Mouse (Mus musculus) neural tube, postnatal 0 days (tissue): ENCODE results near the gene Ttc37. TPM values are rescaled to one million over a fixed set of nuclear protein-coding genes. Genes with fewer than 3 reads are reported as not detected.

Experiments
- polyA plus RNA-seq: library from polyadenylated mRNA; unstranded; fragments of >200 nt; fragmentation: Nextera tagmentation; extraction: Ambion mirVana; gene quantifications from 2 replicates; pipeline ENCODE4 v1.2.1, GENCODE M21; 2015

Gene Ttc37
- polyA plus RNA-seq, result 7.3 and 7.7 TPM in 2 replicates

DNA sequence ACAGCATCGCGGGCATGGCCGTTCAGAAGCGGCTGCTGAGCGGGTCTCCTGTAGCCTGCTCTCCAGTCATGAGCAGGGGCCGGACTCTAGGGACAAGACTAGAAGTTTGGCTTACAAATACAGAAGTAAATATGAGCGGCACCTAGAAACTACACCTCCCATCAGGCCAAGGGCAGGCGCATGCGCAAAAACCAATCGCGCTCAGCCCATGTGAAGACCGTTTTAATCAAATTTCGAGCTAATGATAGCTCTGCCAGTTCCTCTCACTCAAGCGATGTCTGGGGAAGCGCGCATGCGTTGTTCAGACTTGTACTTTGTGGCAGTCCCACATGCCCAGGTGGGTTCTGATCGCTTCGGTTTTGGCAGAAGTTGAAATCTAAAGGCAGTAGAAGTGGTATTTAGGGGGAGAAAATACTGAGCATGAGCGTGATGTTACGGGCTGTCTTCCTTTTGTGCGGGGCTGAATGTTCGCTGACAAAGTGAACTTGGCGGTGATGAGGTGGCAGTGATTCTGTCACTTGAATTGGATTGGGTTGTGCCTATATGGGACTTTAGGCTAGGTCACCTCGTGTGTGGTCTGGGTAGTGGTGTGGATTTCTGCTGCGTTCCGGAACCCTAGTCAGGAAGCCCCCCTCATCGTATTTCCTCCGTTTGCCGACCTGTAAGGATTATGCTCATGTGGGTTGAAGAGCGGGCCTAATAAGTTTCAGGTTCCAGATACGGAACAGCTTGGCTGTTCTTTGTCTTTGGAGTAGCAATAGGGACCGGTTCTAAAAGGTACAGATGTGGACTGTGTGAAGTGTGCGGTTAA is at the start of gene Ttc37, which contains the start of gene Arsk:
TSS of gene Ttc37 (plus strand) at position 242 of the 811 bp plus-strand sequence.
TSS of gene Arsk (minus strand) at position 168 of the 811 bp plus-strand sequence.

DNA sequence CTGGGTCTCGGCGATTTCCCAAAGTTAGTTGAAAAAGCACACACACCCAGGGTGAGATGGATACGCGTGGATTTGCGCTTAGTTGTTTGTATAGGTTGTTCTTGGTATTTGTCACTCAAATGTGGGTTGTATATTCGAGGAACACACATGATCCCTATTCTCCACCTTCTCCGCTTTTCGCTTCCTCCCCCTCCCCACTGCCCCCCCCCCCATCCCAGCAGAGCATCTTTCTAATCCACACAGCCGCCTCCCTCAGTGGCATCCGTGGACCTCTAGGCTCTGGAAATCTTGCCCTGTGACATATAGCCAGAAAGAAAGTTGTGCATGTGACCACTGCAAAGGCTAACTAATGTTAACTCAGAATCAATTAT is 41.7 kb upstream of the Ttc37 start, which contains the start of gene Gpr150:
TSS of gene Gpr150 (minus strand) at position 101 of the 371 bp plus-strand sequence.

Other genes starting within 250 kb of the Ttc37 start
- 14.5 and 15.1 TPM in 2 replicates for gene Rhobtb3, start 154.8 kb upstream of the Ttc37 start, polyA plus RNA-seq
- gene Spata9, start 131.6 kb upstream of the Ttc37 start, polyA plus RNA-seq, result 2.0 and 2.2 TPM in 2 replicates
- gene Rfesd, start 80.0 kb upstream of the Ttc37 start, polyA plus RNA-seq, result 21.0 and 26.3 TPM in 2 replicates
- gene Gpr150, start 41.7 kb upstream of the Ttc37 start, polyA plus RNA-seq, result 6.0 and 6.7 TPM in 2 replicates
- gene Arsk, start 74 bp upstream of the Ttc37 start, polyA plus RNA-seq, result 5.8 and 6.5 TPM in 2 replicates
- 0.17 and 0.22 TPM in 2 replicates for gene Fam81b, start 206.3 kb downstream of the Ttc37 start, polyA plus RNA-seq